Mouse (Mus musculus) lung, adult 18-20 months (tissue): ENCODE data around the gene Spa17.

Experiments used
- DNase-seq, 2 experiments: peaks; one replicate each; pipeline ENCODE4 v3.0.0; 2022; ENCODE audit warnings: mixed read lengths in 2 of 2

The Spa17 gene

DNA sequence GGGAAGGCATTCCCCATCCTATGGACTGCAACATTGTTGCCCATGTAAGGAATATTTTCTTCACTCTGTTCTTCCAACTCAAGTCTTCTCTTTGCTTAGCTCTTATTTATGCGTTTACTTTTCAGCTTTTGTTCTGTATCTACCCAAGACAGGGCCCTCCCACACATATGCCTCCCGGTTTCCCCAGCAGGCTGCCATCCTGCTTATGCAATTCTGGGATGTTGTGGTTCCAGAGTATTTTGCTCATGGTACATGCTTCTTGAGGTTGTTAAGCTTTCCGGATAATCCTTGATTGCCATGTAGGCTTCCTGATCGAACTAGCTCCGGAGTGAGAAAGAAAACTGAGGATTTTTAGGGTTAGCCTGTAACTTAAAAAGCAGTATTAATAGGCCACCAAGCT is 1.7 kb upstream of the Spa17 start:
- no peak for DNase-seq

DNA sequence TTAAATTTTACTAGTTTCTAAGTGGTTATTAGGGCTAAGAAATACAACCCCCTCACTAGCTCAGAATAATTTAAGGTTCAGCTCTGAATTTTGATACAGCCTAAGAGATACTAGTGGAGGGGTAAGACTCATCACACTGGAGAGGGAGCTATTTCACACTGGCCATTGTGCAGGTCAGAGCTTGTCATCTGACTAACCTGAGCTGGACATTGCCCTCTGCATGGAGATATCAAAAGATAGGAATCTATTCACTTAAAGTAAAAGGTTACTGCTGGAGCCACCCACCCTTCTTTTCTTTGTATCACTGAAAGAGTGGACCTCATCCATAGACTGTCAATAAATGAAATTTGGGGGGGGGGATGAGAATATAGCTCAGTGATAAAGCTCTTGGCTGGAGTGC is 794 bp upstream of the Spa17 start:
- no peak for DNase-seq

DNA sequence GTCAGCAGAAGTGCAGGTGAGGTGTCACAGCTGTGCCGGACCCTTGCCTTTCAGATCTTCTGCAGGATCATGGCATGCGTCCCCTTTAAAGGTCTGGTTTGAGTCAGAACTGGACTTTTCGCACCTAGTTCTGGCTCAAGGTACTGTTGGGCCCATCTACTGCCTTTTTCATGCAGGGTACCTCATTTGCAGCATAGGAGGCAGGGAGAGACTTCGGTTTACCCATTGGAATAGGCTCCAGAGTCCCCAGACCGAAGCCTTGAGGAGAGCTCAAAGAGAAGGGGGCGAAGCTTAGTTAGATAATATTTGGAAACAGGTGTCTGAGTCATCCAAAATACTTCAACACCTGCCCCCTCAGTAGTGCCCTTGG is 374 bp upstream of the Spa17 start:
- no peak for DNase-seq

DNA sequence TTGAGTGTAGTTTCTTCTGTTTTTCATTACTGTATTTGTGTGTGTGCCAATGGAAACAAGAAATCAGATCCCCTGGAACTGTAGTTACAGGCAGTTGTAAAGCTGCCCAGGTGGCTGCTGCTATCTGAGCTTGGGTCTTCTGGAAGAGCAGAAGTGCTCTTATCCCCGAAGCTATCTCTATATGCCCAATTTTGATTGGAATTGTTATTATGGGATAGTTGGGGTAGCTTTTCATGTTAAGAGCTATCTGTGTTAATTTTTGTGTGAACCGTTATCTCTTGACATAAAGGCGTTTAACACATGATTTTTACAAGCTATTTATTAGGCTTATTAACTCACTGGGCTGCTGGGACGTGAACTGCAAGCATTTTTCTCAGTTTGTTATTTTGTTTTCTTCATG is 4.0 kb downstream of the Spa17 start:
- no peak for DNase-seq

DNA sequence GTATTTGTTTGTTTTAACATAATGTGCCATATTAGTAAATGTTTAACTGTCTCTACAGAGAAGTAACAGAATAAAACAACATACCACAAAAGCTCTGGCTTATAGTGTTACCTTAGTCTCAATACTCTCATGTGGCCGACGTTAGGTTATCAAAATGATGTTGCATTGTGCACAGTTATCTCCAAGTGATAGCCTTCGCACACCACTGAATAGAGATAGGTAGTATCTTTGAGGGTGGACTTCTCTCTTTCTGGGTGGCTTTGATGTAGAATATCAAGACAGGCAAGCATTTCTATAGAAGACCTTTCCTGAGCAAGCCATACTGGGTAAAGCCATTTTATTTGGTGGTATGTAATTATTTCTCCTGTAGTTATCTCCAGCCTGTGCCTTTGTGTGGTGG is 8.4 kb downstream of the Spa17 start:
- DNase-seq: no peak

DNA sequence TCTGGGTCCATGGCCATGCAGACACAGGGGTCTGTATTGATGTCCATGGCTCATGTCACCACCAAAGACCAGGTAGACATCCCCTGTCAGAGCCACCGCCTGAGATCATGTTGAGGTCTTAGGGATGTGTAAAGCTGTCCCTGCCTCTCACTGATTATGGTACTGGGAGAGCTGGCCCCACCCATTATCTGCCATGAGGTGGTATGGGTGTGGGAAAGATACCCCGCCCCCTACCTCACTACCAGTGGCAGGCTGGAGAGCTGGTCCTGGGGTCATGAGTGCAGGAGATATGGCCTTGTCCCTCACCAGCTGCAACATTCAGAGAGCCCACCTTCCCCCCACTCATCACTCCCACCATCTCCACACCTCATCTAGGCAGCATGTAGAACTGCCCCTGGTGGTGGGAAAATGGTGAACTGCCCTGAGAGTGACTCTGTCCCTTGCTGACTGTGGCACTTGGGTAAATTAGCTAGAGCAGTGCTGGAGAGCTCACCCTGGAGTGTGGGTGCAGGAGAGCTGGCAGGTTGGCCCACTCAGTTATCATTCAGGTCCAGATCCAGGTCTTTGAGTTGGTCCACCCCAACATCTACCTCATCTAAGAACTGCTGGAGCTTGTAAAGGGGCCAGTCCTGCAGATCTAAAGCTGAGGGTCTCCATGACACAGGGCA is 12.8 kb downstream of the Spa17 start:
- no peak for DNase-seq

DNA sequence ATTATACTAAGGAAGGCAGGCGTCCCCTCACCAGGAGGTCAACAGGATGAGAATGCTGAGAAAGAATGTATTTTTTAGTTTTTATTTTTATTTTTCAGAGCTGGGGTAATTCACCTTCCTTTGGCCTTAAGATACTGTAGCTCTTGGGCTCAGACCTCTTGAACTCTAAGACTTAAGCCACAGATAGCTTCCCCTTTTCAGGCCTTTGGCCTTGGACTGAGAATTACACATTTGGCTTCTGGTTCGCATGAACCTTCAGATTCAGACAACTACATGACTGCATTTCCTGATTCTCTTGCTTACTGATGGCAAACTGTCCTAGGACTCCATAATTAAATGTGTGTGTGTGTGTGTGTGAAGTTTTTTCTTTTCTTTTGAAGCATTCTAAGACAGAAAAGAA is 14.9 kb downstream of the Spa17 start:
- no peak for DNase-seq

DNA sequence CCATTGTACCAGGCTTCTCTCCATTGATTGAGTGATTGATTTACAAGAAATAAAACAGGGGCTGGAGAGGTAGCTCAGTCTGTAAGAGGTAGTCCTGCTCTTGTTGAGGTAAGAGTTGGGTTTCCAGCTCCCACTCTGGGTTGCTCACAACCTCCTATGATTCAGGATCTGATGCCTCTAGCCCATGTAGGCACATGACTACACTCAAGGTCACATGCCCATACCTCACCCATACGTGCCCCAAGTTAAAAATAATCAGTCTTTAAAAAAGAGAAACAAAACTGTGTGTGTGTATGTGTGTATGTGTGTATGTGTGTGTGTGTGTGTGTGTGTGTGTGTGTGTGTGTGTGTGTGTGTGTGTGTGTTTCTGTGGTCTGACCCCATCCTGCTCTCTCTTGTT is 18.0 kb downstream of the Spa17 start:
- DNase-seq: no peak

DNA sequence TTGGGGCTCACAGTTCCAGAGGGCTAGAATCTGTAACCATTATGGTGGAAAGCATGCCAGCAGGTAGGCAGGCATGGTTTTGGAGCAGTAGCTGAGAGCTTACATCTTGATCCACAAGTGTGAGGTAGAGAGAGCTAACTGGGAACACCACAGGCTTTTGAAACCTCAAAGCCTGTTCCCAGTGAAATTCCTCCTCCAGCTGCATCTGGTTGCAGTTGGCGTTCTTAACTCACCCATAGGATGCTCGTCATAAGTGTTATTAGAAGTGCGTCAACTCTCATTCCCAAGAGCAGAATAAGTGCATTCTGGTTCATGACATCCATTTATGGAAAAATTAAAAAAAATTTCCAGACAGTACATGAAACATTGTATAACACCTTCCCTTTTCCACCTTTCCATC is 19.8 kb downstream of the Spa17 start:
- no peak for DNase-seq

DNA sequence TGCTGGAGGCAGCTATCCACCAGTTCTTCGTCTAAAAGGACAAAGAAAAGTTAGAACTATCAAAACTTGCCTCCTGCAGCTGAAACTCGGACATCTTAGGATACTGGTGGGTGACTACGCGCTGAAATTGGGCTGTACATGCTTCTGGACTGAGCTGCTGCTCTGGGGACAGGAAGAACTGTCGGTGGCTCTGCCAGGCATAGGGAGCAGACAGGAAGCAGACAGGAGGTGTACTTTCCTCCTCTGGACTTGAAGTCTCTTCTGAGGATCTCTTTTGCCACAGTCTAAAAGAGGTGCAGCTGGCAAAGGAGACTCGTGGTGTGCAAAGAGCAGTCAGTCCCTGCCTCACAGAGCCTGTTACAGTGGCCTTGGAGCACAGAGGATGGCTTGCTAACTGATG is 20.9 kb downstream of the Spa17 start:
- no peak for DNase-seq

DNA sequence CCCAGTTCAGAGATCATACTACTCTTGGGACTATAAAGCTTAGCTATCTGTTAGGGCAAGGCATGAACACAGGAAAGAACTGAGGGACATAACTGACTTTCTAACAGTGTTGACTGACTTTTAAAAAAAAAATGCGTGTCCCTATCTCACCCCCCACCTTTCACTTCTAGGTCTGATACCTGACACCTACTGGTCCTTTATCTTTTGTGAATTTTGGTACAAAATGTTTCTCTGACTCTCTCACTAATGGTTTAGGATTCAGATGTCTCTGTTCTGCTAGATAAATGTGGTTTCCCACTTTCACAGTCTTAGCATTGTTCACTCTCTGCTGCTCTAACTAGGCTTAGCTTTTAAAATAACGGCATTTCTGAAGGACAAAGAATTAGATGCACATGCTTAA is 21.5 kb downstream of the Spa17 start:
- no peak for DNase-seq

DNA sequence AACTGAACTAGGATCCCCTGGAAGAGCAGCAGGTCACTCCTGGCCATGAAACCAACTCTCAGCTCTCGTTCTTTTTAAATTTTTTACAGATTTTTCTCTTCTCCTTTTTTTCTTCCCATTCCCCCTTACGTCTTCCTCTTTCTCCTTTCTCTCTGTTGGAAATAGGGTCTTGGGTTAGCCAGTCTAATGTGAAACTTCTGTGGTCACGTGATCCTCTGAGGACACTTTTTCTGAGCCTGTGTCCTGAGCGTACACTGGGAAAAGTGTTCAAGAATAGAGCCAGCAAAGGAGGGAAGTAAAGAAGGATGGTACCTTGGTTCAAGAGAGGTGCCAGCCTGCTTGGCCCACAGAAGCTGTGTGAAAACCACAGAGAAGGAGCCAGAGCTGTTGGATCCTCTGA is 23.1 kb downstream of the Spa17 start:
- no peak for DNase-seq

DNA sequence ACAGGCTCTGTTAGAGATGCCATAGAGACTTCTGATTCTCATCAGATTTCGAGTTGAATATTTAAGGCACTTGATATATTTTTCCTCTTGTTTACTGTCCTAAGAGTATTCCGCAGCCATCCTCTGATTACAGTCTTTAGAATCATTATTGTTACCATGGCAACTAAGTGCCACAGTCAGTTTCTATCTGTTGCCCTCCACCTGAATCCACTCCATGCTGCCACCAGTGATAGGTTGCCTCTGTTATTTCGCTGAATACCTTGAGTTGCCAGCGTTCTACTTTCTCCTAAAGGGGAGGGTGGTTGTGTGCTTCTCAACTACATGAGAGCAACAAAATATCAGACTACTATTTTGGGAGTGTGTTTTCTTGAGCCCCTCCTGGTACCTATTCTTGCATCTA is 26.8 kb downstream of the Spa17 start:
- no peak for DNase-seq

DNA sequence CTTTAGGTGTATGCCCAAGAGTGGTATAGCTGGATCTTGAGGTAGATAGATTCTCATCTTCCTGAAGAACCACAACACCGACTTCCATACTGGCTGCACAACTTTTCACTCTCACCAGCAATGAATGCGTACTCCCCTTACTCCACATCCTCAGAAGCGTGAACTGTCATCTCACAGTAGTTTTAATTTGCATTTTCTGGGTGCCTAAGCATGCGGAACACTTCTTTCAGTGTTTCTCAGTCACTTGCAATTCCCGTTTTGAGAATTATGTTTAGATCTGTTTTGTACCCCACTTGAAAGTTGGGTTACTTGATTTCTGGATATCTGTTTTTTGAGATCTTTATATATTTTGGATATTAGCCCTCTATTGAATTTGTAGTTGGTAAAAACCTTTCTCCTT is 29.9 kb downstream of the Spa17 start:
- no peak for DNase-seq

DNA sequence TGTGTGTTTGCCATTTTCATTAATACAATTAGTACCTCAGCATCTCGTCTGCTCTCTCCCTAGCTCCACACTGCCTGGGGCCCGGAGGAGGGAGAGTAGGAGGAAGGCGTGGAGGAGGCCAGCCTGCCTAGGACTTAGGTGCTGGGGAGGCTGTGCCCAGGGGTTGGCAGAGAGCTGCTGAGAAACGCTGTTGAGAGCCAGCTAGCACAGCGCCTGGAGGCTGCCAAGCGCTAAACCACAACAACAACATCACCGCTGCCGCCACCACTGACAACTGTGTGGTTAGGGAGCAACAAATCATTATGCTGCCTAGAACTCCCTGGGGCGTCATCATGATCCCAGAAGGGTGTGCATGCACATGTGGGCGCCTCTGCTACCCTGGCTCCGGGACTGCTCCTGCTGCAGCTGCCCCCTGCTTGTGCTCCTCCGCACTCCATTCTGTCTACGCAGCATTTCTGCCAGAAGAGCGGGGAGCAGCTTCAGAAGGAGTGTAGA is 37.0 kb downstream of the Spa17 start:
- no peak for DNase-seq

DNA sequence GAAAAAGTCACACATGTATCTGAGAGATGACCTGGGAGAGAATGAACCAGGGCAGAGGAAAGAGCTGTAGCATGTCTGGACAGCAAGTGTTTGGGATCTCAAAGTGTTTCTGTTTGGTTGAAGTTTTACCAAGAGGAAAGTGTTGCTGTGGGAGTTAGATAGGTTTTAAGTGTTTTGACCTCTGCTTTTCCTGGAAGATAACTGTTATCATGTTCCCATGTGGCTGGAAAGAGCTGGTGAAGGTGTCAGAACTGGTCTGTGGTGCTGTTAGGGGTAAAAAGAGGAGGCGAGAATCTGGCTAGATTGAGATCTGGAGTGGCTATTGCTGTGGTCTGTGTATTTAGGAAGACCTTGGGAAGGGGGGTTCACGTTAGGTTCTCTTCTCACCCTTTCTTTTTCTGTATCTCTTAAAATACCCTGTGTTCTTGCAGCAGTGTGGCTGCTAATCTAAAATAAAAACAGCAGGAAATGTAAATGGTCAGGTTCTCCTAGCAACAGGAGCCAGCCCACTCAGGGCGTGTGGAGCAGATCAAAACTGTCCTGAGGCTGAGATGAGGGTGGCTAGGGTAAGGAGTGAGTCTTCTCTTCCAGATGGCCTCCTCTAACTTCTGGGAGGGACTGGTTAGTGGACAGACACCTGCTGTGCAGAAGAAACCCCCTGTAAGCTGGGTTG is 41.2 kb downstream of the Spa17 start:
- no peak for DNase-seq

DNA sequence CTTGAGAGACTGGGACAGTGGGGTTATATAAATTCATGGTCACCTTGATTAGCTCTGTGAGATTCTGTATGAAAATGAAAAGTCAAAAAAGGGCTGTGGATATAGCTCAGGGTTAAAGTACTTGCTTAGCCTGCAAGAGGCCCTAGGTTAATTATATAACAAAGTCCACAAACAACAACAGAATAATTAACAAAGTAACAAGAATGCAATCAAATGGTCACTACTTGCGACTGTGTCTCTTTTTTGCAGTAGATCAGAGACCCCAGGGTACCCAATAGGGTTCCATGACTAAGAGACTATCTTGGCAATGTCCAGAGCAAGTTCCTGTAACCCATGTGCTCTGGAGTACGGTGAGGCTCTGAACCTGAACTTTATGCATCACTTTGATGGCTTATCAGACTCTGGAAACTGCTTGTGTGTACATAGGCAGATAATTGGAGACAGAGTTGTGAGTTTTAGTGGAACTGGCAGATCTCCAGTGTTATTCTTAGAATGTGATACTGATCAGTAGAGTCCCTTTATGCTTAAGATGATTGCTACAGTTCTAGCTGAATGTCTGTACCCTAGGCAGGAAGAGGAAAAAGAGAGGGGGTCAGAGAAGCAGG is 44.2 kb downstream of the Spa17 start:
- DNase-seq: no peak

DNA sequence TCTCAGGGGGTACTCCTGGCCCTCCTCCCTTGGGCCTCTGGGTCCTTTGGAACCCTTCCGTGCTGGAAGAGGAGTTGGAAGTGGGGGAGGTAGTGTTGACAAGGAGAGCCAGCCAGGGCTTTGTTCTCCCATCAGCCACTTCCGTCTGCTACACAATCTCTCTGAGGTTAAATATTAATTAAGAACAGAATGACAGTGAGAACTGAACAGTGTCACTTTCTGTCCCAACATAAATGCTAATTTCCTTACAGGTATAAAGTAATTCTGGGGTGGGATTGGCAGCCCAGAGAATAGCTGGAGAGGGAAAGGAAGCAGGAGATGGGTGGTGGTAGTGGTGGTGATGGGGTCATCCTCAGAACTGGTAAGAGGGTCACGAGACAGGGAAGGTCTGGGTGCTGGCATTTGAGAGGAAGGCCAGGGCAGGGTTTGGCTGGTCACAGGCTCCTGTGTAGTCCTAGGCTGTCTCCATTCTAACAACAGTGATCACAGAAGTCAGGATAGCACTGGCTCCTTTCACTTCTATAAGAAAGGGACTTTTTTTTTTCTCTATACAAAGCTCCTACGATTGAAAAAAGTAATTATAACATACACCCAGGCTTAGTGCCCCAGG is 44.8 kb downstream of the Spa17 start:
- no peak for DNase-seq

DNA sequence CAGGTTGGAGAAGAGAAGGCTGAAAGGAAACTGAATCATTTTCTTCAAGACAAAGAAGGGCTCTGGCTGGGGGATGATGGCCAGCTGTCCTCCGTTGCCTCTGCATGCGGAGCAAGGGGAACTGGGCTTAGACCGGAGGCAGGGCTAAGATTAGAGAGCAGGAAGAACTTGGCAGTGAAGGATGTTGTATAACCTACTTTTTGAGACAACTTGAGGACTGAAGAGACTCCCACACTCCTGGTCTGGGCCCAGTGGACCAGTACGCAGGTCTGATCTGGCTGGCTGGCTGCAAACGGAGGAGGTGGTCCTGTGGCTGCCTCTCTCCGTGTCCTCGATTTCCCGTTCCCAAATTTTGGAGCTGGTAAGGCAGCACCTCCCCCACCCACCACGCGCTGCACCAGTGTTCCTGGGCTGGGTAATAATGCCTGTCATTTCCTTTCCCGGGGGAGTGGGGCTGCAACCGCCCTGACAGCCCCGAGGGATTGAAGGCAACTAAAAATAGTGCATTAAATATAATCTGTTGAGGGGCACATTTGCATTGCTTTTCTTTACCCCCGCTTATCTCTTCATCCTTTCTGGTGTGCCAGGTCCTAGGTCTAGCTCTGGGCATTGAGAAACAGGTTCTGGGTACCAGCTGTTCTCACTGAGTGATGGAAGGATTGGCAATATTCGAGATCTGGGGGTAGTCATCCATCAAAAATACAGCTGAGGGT is 45.5 kb downstream of the Spa17 start:
- peak; percentile 11 for DNase-seq

DNA sequence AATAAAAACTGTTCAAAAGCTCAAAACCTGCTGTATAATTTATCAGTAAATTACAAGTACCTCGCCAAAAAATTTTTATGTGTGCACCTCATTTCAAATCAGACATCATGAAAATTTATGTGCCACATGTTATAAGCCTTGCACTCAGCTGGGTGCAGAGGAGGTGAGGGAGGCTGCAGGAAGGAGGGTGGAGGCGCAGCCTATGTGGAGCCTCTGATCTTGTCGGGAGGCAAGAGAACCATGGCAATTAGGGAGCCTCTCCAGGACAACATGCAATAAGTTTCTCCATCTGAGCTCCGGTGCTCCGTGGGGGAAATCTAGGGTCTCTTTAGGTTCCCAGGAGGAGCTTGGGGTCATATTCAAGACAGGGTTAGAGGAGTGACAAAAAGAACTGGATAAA is 46.1 kb downstream of the Spa17 start:
- DNase-seq: no peak

DNA sequence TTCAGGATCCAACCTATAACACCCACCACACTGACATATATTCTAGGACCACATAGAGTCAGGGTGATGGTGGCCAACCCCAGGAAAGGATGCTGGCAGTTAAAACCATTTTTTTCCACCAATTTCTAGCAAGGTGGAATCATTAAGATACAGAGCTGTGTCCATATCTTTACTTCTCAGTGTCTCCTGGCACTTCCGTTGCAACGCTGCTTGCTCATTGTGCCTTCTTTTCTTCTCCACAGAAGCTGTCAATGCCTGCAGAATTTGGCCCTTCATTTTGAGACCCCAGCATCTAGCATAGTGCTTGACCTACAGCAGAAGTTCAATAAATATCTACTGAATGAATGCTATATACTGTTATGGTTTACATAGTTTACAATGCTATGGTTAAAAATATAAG is 46.5 kb downstream of the Spa17 start:
- DNase-seq: no peak

DNA sequence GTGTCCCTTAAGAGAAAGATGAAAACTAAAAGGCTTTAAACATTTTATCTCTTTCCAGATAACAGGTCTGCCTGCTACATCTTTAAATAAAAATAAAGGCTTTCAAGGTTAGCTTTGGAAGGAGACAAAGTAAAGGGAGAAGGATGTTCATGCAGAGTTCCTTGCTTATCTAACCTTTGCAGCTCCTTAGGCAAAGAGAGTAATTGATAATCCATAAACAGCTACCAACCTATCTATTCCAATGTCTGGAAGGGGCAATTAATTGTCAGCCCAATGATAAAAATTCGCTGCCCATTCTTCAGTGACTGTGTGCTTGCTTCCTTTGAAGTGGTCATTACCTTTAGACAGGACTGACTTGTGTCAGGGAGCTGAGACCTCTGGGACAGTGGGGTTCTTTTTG is 49.7 kb downstream of the Spa17 start:
- DNase-seq: no peak

DNA sequence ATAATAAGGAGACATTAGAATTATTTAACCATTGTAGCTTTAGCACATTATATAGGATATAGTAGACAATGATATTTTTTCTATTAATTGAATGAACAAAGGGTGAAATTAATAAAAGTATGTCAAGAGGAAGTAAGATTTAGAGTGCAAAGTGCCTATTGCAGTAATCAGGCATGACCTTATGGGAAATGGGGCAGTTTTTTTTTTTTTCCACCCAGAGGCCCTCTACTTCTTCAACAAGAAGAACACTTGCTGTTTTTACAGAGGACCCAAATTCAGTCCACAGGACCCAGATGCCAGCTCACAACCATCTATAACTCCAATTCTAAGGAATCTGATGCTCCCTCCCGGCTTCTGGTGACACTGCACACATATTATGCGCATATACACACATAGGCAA is 52.9 kb downstream of the Spa17 start:
- DNase-seq: no peak

DNA sequence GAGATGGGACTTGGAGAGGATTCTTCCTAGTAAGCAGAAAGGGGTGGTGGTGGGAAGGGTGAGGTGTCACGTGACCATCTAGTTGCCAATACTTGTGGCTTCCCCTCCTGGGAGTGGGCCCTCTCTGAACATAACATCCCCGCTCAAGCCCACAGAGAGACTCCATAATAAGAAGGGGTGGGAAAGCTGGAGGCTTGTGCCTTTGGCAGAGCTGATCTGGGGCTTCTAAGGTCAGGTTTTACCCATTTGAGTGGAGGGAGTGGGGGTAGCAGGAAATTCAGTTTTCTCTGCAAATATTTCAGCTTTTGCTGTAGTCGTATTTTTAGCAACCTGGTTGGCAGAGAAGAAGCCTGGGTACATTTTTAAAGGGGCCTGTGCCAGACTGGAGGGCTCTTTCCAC is 57.2 kb downstream of the Spa17 start:
- DNase-seq: no peak
